Mouse (Mus musculus) kidney, postnatal 36 days (tissue): Measurements from ENCODE around the gene Itgav.
"Not testable (repeated sequence)": the region's sequence is repeated elsewhere in the genome, so short reads cannot be mapped to it uniquely, and the experiment has no call there.

Experiments
- DNase-seq, 2 experiments: peaks; one replicate each; pipeline ENCODE4 v3.0.0; 2021 to 2022; ENCODE audit warnings: mixed read lengths in 2 of 2

Gene Itgav

GRCm38 (mm10) chr2:83713281-83713680 is 10.9 kb upstream of the Itgav start:
- DNase-seq: not testable (repeated sequence)

GRCm38 (mm10) chr2:83713946-83714345 is 10.3 kb upstream of the Itgav start:
- DNase-seq: no peak

GRCm38 (mm10) chr2:83714783-83715182 is 9.4 kb upstream of the Itgav start:
- peak; percentile 84 to 93 for DNase-seq

- DNase-seq: no peak
These were observed 5.9 kb upstream of the Itgav start for GRCm38 (mm10) chr2:83718341-83718740.

GRCm38 (mm10) chr2:83721635-83722034 is 2.6 kb upstream of the Itgav start:
- no peak for DNase-seq

GRCm38 (mm10) chr2:83722936-83723335 is 1.3 kb upstream of the Itgav start:
- DNase-seq: no peak

- no peak for DNase-seq
These were observed 851 bp upstream of the Itgav start for GRCm38 (mm10) chr2:83723346-83723745.

- peak; percentile 60 to 83 for DNase-seq
These were observed 882 bp downstream of the Itgav start for GRCm38 (mm10) chr2:83724827-83725730.

GRCm38 (mm10) chr2:83725796-83726195 is 1.6 kb downstream of the Itgav start:
- no peak for DNase-seq

GRCm38 (mm10) chr2:83728238-83728682 is 4.1 kb downstream of the Itgav start:
- no peak for DNase-seq

- DNase-seq: peak; percentile 79 to 83
These were observed 5.1 kb downstream of the Itgav start for GRCm38 (mm10) chr2:83729339-83729738.

- DNase-seq: no peak
These were observed 8.7 kb downstream of the Itgav start for GRCm38 (mm10) chr2:83732896-83733295.

- DNase-seq: no peak
These were observed 9.8 kb downstream of the Itgav start for GRCm38 (mm10) chr2:83733981-83734393.

- DNase-seq: no peak
These were observed 11.1 kb downstream of the Itgav start for GRCm38 (mm10) chr2:83735276-83735675.

- DNase-seq: no peak
These were observed 12.6 kb downstream of the Itgav start for GRCm38 (mm10) chr2:83736836-83737235.

- DNase-seq: no peak
These were observed 14.5 kb downstream of the Itgav start for GRCm38 (mm10) chr2:83738586-83739251.

GRCm38 (mm10) chr2:83739461-83740124 is 15.4 kb downstream of the Itgav start:
- no peak for DNase-seq

- no peak for DNase-seq
These were observed 16.4 kb downstream of the Itgav start for GRCm38 (mm10) chr2:83740601-83741031.

- DNase-seq: peak; percentile 26 to 34
These were observed 18.0 kb downstream of the Itgav start for GRCm38 (mm10) chr2:83742210-83742609.

- no peak for DNase-seq
These were observed 18.6 kb downstream of the Itgav start for GRCm38 (mm10) chr2:83742836-83743235.

GRCm38 (mm10) chr2:83744276-83744952 is 20.2 kb downstream of the Itgav start:
- no peak for DNase-seq

- no peak for DNase-seq
These were observed 21.1 kb downstream of the Itgav start for GRCm38 (mm10) chr2:83745257-83745656.
